Mouse (Mus musculus) G1E (cell line): ENCODE data around the gene Ppa1. TPM values are rescaled to one million over a fixed set of nuclear protein-coding genes. Genes with fewer than 3 reads are reported as not detected.

ENCODE experiments used
- ATAC-seq: 2 replicates; pipeline ENCODE4 v1.8.0; 2016; ENCODE audit warnings: mild to moderate bottlenecking; ENCODE audit not compliant: insufficient number of reproducible peaks, poor library complexity, low FRiP score, severe bottlenecking; ENCODE audit errors: extremely low read depth
- DNase-seq: peaks from one replicate; pipeline ENCODE4 v3.0.0; 2012; ENCODE audit warnings: low spot score
- H3K27me3 ChIP-seq: 2 replicates; pipeline ENCODE4 v1.6.1; 2012; ENCODE audit warnings: mild to moderate bottlenecking, low read length, inconsistent platforms; ENCODE audit not compliant: insufficient read depth
- H3K36me3 ChIP-seq: replicated peaks from 2 replicates; pipeline ENCODE3; 2012; ENCODE audit warnings: mild to moderate bottlenecking, inconsistent platforms
- H3K4me1 ChIP-seq: 2 replicates; pipeline ENCODE4 v1.6.1; 2012; ENCODE audit warnings: low read depth, low read length, inconsistent platforms, mixed read lengths; ENCODE audit not compliant: insufficient read depth
- H3K4me3 ChIP-seq: 2 replicates; pipeline ENCODE4 v1.5.1; 2012; ENCODE audit warnings: low read depth, mild to moderate bottlenecking, inconsistent platforms, low read length, moderate library complexity, mixed read lengths
- H3K9me3 ChIP-seq: replicated peaks from 2 replicates; pipeline ENCODE4 v1.6.1; 2012; ENCODE audit warnings: inconsistent platforms
- CTCF ChIP-seq: IDR thresholded peaks from 2 replicates; pipeline ENCODE4 v1.5.1; 2012; ENCODE audit warnings: low read depth, low read length, inconsistent platforms, mixed read lengths
- GATA1 ChIP-seq: IDR thresholded peaks from 2 replicates; pipeline ENCODE4 v1.6.1; 2012; ENCODE audit warnings: borderline replicate concordance, low read length, inconsistent platforms, mixed read lengths
- GATA2 ChIP-seq: IDR thresholded peaks from 2 replicates; pipeline ENCODE4 v1.6.1; 2012; ENCODE audit warnings: low read depth, low read length, inconsistent platforms, borderline replicate concordance
- POLR2AphosphoS5 ChIP-seq: IDR thresholded peaks from 2 replicates; pipeline ENCODE4 v1.6.1; 2012; ENCODE audit warnings: low read depth, low read length, inconsistent platforms; ENCODE audit not compliant: insufficient replicate concordance
- TAL1 ChIP-seq: conservative IDR thresholded peaks from 2 replicates; pipeline ENCODE4 v1.6.1; 2012; ENCODE audit warnings: low read depth, low read length, inconsistent platforms, mixed read lengths
- polyA plus RNA-seq: library from polyadenylated mRNA; stranded (reverse); fragments of >175 nt; gene quantifications from 2 replicates; pipeline ENCODE4 v1.2.3, GENCODE M21; 2012
- total RNA-seq, 2 experiments: library from RNA; stranded (forward) in 1 of 2; stranded (reverse) in 1 of 2; fragments of 200-1000 nt in 1 of 2; fragments of >200 nt in 1 of 2; fragmentation: Nextera tagmentation in 1 of 2; gene quantifications; 2 replicates each; pipeline ENCODE4 v1.2.3; 2014 to 2017

Ppa1 gene
- total and polyA plus RNA-seq, 3 experiments, result 14.8 to 42.0 (median 19.0) TPM

DNA sequence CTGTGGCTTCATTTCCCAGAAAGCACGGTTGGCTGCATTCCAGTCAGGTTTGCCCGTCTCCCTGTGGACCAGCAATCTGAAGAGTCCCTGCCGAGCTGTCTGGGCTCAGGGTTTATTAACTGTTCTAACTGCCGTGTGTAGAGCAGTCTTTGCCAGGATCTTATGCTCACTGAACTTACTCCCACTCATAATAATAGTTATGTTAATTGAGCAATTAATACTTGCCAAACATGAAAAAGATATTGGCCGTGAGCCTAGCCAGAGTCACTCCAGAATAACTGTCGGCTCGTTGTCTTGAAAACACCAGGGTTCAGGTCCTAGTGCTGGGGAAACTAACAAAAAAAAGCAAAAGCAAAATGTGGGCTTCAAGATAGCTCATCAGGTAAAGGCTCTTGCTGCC lies 20.9 kb downstream of the Ppa1 start:
- Histone ChIP-seq H3K4me1 (peaks cover 13% of the 10 kb centered on the region; the same call in 1 of the 2 replicates), H3K36me3 (peaks cover 76% of the 10 kb centered on the region), H3K4me3 (no peak overlapping the region), H3K27me3 (no peaks in the 10 kb centered on the region), H3K9me3 (no peaks in the 10 kb centered on the region)
- ATAC-seq (no peak), DNase-seq (no peak)
- TF ChIP-seq GATA1 (no peak), GATA2 (no peak), CTCF (no peak), POLR2AphosphoS5 (no peak), TAL1 (no peak)

GRCm38 (mm10) chr10:61669896-61670295 lies 21.5 kb downstream of the Ppa1 start:
- H3K36me3 ChIP-seq, result peaks cover 76% of the 10 kb centered on the region
- no peaks in the 10 kb centered on the region for H3K9me3 ChIP-seq
- ATAC-seq (peak; percentile 54; the same call in 1 of the 2 replicates), DNase-seq (no peak)
- H3K4me3 ChIP-seq, result no peak overlapping the region
- no peaks in the 10 kb centered on the region for H3K27me3 ChIP-seq
- TF ChIP-seq GATA1, result no peak
- TF ChIP-seq GATA2, result no peak
- TF ChIP-seq POLR2AphosphoS5, result no peak
- no peak for TF ChIP-seq TAL1
- TF ChIP-seq CTCF, result no peak
- peaks cover 13% of the 10 kb centered on the region; the same call in 1 of the 2 replicates for H3K4me1 ChIP-seq

DNA sequence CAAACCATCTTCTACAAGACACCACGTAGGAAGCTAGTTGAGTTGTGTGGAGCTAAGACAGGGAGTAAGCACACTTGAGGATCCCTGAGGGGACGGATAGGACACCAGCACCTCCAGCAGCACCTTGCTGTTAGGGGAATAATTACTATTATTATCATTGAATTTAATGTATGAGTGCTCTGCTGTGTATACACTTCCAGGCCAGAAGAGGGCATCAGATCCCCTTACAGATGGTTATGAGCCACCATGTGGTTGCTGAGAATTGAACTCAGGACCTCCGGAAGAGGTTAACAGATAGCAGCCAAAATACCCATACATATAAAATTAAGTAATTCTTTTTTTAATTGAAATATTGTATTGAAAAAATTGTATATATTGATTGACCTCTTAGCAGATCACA lies 22.4 kb downstream of the Ppa1 start:
- no peak for ATAC-seq

DNA sequence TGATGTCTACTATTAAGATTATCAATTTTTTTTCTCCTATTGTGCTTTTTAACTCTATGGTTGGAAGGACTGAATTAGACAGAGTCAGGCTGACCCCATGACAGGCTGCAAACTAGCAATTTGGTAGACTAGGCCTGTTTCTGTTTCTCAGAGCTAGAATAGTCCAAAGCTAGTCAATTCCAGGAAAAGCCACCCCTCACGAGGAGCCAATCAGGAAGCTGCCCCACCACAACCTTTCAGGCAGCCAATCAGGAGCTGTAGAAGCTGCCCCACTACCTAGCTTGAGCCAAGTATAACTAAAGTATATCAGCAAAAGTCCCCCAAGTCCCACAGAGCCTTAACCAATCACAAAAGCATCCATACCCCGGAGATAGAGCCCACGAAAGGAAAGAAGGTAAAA lies 27.6 kb downstream of the Ppa1 start:
- ATAC-seq, result peak; percentile 65
- TF ChIP-seq TAL1, result no peak
- TF ChIP-seq GATA2, result no peak
- no peak for TF ChIP-seq GATA1
- no peak for TF ChIP-seq POLR2AphosphoS5
- TF ChIP-seq CTCF, result no peak
- Histone ChIP-seq H3K36me3 (peaks cover 34% of the 10 kb centered on the region), H3K27me3 (no peaks in the 10 kb centered on the region), H3K9me3 (no peaks in the 10 kb centered on the region), H3K4me1 (peaks cover 9% of the 10 kb centered on the region; the same call in 1 of the 2 replicates), H3K4me3 (no peak overlapping the region; the same call in 1 of the 2 replicates)
- peak; percentile 30 for DNase-seq

More for the DNA sequence above, 22.4 kb downstream of the Ppa1 start:
- Histone ChIP-seq H3K27me3 (no peaks in the 10 kb centered on the region), H3K9me3 (no peaks in the 10 kb centered on the region), H3K4me1 (peaks cover 17% of the 10 kb centered on the region; the same call in 1 of the 2 replicates), H3K4me3 (no peak overlapping the region), H3K36me3 (peaks cover 71% of the 10 kb centered on the region)
- no peak for DNase-seq
- no peak for TF ChIP-seq CTCF

GRCm38 (mm10) chr10:61679545-61679944 lies 31.2 kb downstream of the Ppa1 start:
- no peak for TF ChIP-seq POLR2AphosphoS5
- no peak for TF ChIP-seq CTCF
- no peak for TF ChIP-seq GATA2
- no peak for TF ChIP-seq GATA1
- TF ChIP-seq TAL1, result no peak
- ATAC-seq, result no peak
- Histone ChIP-seq H3K4me3 (peak overlapping the region; percentile 78), H3K27me3 (no peaks in the 10 kb centered on the region), H3K4me1 (peaks cover 17% of the 10 kb centered on the region; the same call in 1 of the 2 replicates), H3K36me3 (peaks cover 23% of the 10 kb centered on the region), H3K9me3 (no peaks in the 10 kb centered on the region)
- DNase-seq, result no peak

- H3K36me3 ChIP-seq, result peaks cover 23% of the 10 kb centered on the region
- TF ChIP-seq CTCF (no peak), POLR2AphosphoS5 (no peak), GATA1 (no peak), TAL1 (no peak), GATA2 (no peak)
- H3K4me3 ChIP-seq, result peak within 1 kb of the TSS; percentile 78
- no peaks in the 10 kb centered on the region for H3K9me3 ChIP-seq
- peaks cover 14% of the 10 kb centered on the region; the same call in 1 of the 2 replicates for H3K4me1 ChIP-seq
- ATAC-seq (peak; percentile 99), DNase-seq (peak; percentile 65)
- no peaks in the 10 kb centered on the region for H3K27me3 ChIP-seq
Observed at GRCm38 (mm10) chr10:61680015-61680913, 31.9 kb downstream of the Ppa1 start, which contains the start of gene Sar1a. Sar1a (plus strand) TSS chr10:61680299.
